Mouse (Mus musculus) T-helper 2 cell (primary cell): ENCODE data around the gene Hnrnpab.
"Not testable (repeated sequence)": the region's sequence is repeated elsewhere in the genome, so short reads cannot be mapped to it uniquely, and the experiment has no call there.

Experiments
- in situ Hi-C: fragments of 300-600 bp; cut with MboI, MseI; formaldehyde crosslinking; loops from one replicate; pipeline ENCODE4 v1.15.1; 2025; ENCODE audit warnings: high pct_unique_total_duplicates

The Hnrnpab gene

GRCm38 (mm10) chr11:51635127-51635524 lies 28.5 kb upstream of the Hnrnpab start:
- in situ Hi-C loops: no loop called here

GRCm38 (mm10) chr11:51633721-51634120 lies 27.1 kb upstream of the Hnrnpab start:
- in situ Hi-C loops: no loop called here

- in situ Hi-C loops: not testable (repeated sequence)
Observed at GRCm38 (mm10) chr11:51633200-51633599, 26.6 kb upstream of the Hnrnpab start.

GRCm38 (mm10) chr11:51632130-51632753 lies 25.6 kb upstream of the Hnrnpab start:
- in situ Hi-C loops: no loop called here

GRCm38 (mm10) chr11:51629651-51630314 lies 23.1 kb upstream of the Hnrnpab start:
- in situ Hi-C loops: no loop called here

GRCm38 (mm10) chr11:51627907-51628306 lies 21.3 kb upstream of the Hnrnpab start:
- in situ Hi-C loops: no loop called here

- in situ Hi-C loops: no loop called here
Observed at GRCm38 (mm10) chr11:51627425-51627824, 20.8 kb upstream of the Hnrnpab start.

- in situ Hi-C loops: no loop called here
Observed at GRCm38 (mm10) chr11:51625187-51625820, 18.7 kb upstream of the Hnrnpab start.

GRCm38 (mm10) chr11:51622971-51623491 lies 16.4 kb upstream of the Hnrnpab start:
- in situ Hi-C loops: loop anchor here (5.0 kb wide), 1 partner anchor 59 kb away; no protein-coding TSS in a partner anchor

- in situ Hi-C loops: loop anchor here (5.0 kb wide), 1 partner anchor 61 kb away; no protein-coding TSS in a partner anchor
Observed at GRCm38 (mm10) chr11:51621776-51622175, 15.1 kb upstream of the Hnrnpab start.

GRCm38 (mm10) chr11:51620084-51620483 lies 13.4 kb upstream of the Hnrnpab start:
- in situ Hi-C loops: loop anchor here (5.0 kb wide), 1 partner anchor 62 kb away; no protein-coding TSS in a partner anchor

GRCm38 (mm10) chr11:51619409-51620060 lies 12.9 kb upstream of the Hnrnpab start, which contains the start of gene Nhp2:
Gene Nhp2, plus strand, starts transcription at chr11:51619735.
- in situ Hi-C loops: loop anchor here (5.0 kb wide), 1 partner anchor 63 kb away; no protein-coding TSS in a partner anchor

GRCm38 (mm10) chr11:51618894-51619408 lies 12.3 kb upstream of the Hnrnpab start:
- in situ Hi-C loops: no loop called here

GRCm38 (mm10) chr11:51617693-51618092 lies 11.0 kb upstream of the Hnrnpab start:
- in situ Hi-C loops: no loop called here

GRCm38 (mm10) chr11:51616113-51616512 lies 9.5 kb upstream of the Hnrnpab start:
- in situ Hi-C loops: not testable (repeated sequence)

- in situ Hi-C loops: no loop called here
Observed at GRCm38 (mm10) chr11:51615601-51616000, 9.0 kb upstream of the Hnrnpab start.

GRCm38 (mm10) chr11:51615129-51615528 lies 8.5 kb upstream of the Hnrnpab start:
- in situ Hi-C loops: no loop called here

GRCm38 (mm10) chr11:51614256-51614655 lies 7.6 kb upstream of the Hnrnpab start:
- in situ Hi-C loops: no loop called here

- in situ Hi-C loops: loop anchor here (10.0 kb wide), 1 partner anchor 1385 kb away; no protein-coding TSS in a partner anchor
Observed at GRCm38 (mm10) chr11:51609940-51610339, 3.3 kb upstream of the Hnrnpab start.

- in situ Hi-C loops: loop anchor here (10.0 kb wide), 1 partner anchor 1385 kb away; no protein-coding TSS in a partner anchor
Observed at GRCm38 (mm10) chr11:51609266-51609909, 2.7 kb upstream of the Hnrnpab start.
